Mouse (Mus musculus) right cerebral cortex, adult 18-20 months (tissue): ENCODE data around the gene Otx2.

Experiments used
- DNase-seq: peaks from one replicate; pipeline ENCODE4 v3.0.0; 2022; ENCODE audit warnings: mixed read lengths

Gene Otx2

GRCm38 (mm10) chr14:48668761-48669303, 4.8 kb downstream of the Otx2 start:
- DNase-seq, result no peak

GRCm38 (mm10) chr14:48668051-48668481, 5.6 kb downstream of the Otx2 start:
- no peak for DNase-seq

GRCm38 (mm10) chr14:48667396-48667795, 6.2 kb downstream of the Otx2 start:
- DNase-seq, result no peak

- no peak for DNase-seq
These were observed 6.8 kb downstream of the Otx2 start for GRCm38 (mm10) chr14:48666771-48667170.

- no peak for DNase-seq
These were observed 7.6 kb downstream of the Otx2 start for GRCm38 (mm10) chr14:48665816-48666661.

- DNase-seq, result no peak
These were observed 8.5 kb downstream of the Otx2 start for GRCm38 (mm10) chr14:48664841-48665815.

GRCm38 (mm10) chr14:48664001-48664810, 9.4 kb downstream of the Otx2 start:
- no peak for DNase-seq

- no peak for DNase-seq
These were observed 10.1 kb downstream of the Otx2 start for GRCm38 (mm10) chr14:48663531-48663930.

GRCm38 (mm10) chr14:48662568-48663236, 10.9 kb downstream of the Otx2 start:
- DNase-seq, result no peak

- no peak for DNase-seq
These were observed 11.7 kb downstream of the Otx2 start for GRCm38 (mm10) chr14:48661646-48662567.

GRCm38 (mm10) chr14:48661151-48661550, 12.5 kb downstream of the Otx2 start:
- no peak for DNase-seq

GRCm38 (mm10) chr14:48660593-48660992, 13.0 kb downstream of the Otx2 start:
- no peak for DNase-seq

- no peak for DNase-seq
These were observed 14.0 kb downstream of the Otx2 start for GRCm38 (mm10) chr14:48659661-48660060.

- DNase-seq, result no peak
These were observed 16.4 kb downstream of the Otx2 start for GRCm38 (mm10) chr14:48657241-48657640.

GRCm38 (mm10) chr14:48656711-48657110, 16.9 kb downstream of the Otx2 start:
- DNase-seq, result no peak

- no peak for DNase-seq
These were observed 17.6 kb downstream of the Otx2 start for GRCm38 (mm10) chr14:48655792-48656550.

GRCm38 (mm10) chr14:48655073-48655791, 18.4 kb downstream of the Otx2 start:
- no peak for DNase-seq

GRCm38 (mm10) chr14:48654551-48655072, 19.0 kb downstream of the Otx2 start:
- no peak for DNase-seq
